Comparison of ENCODE assay signal across 19 mouse cellular contexts in the genomic region with DNA sequence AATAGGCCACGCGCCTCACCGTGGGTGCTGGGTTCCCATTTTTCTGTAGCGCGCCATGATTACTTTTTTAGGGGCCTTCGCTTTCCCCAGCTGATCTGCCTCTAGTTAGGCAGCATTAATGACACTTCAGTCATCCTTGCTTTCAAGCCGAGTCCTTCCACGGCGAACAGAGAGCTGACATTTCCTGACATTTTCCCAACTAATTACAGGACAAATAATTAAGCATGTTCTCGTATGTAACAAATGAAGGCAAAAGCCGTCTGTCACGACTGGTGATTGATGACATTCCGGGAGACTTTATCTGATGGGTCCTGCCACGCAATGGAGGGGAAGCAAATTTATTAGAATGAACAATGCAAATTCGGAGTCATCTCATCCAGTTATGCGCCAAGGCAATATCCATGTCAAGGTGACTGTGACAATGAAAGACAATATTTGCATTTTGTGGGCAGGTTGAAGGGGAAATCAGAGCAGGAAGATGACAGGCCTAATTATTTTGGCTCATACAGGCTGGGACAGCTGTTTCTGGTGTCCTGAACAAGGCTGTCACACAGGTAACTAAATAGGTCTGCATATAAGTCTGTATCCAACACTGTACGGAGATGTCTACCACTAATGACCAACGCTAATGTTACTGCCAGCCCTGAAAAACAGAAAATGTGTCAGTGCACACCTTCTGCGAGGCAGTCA.
A peak's percentile ranks its signal among the peaks of the same experiment; 100 is the strongest.
DNase-seq lines count a peak whose midpoint lies in the region; ATAC-seq and TF ChIP-seq lines count a peak whose summit lies in the region.
"Had no signal": no experiment of that assay in that cellular context is flagged by ENCODE, and none has a peak within 500 bp of the region (broad histone marks: within the 10 kb centered on the region; RNA-seq: fewer than 3 reads in every experiment).

No protein-coding gene starts in this region.

- H3K36me3 ChIP-seq in heart, postnatal 0 days (replicated peaks; ENCODE audit: control insufficient read depth, insufficient read depth, low read length): no peaks in the 10 kb centered on the region
- H3K36me3 ChIP-seq in neural tube, embryonic 14.5 days (ENCODE audit: control insufficient read depth, insufficient read depth, low read length): no peaks in the 10 kb centered on the region
- H3K36me3 ChIP-seq in hindbrain, embryonic 16.5 days (ENCODE audit: control insufficient read depth, insufficient read depth, low read length): no peaks in the 10 kb centered on the region
- H3K36me3 ChIP-seq: embryonic facial prominence, embryonic 10.5 days; limb, embryonic 12.5 days; liver, embryonic 13.5 days; neural tube, embryonic 13.5 days had no signal

- no peaks in the 10 kb centered on the region for H3K9me3 ChIP-seq in heart, postnatal 0 days (replicated peaks; ENCODE audit: control insufficient read depth, low read length)
- H3K9me3 ChIP-seq in neural tube, embryonic 14.5 days (ENCODE audit: control insufficient read depth, low read length): no peaks in the 10 kb centered on the region
- H3K9me3 ChIP-seq in hindbrain, embryonic 16.5 days (ENCODE audit: control insufficient read depth, low read length): no peaks in the 10 kb centered on the region
- H3K9me3 ChIP-seq: embryonic facial prominence, embryonic 10.5 days; limb, embryonic 12.5 days; liver, embryonic 13.5 days; neural tube, embryonic 13.5 days had no signal

- no peak overlapping the region for H3K27ac ChIP-seq in heart, postnatal 0 days (ENCODE audit: low read depth)
- H3K27ac ChIP-seq in neural tube, embryonic 14.5 days (ENCODE audit: low read depth, low read length): no peak overlapping the region
- no peak overlapping the region for H3K27ac ChIP-seq in hindbrain, embryonic 16.5 days (ENCODE audit: low read depth, low read length)
- H3K27ac ChIP-seq: embryonic facial prominence, embryonic 10.5 days; kidney, postnatal 0 days; limb, embryonic 12.5 days; liver, embryonic 13.5 days; macrophage; neural tube, embryonic 13.5 days had no signal

- no peak overlapping the region for H3K9ac ChIP-seq in heart, postnatal 0 days (replicated peaks; ENCODE audit: low read depth, low read length)
- H3K9ac ChIP-seq in neural tube, embryonic 14.5 days (replicated peaks; ENCODE audit: low read depth, low read length): no peak overlapping the region
- no peak overlapping the region for H3K9ac ChIP-seq in hindbrain, embryonic 16.5 days (ENCODE audit: low read depth, low read length)
- H3K9ac ChIP-seq: limb, embryonic 12.5 days; liver, embryonic 13.5 days; neural tube, embryonic 13.5 days had no signal

- no peak for DNase-seq in heart, postnatal 0 days (ENCODE audit: low spot score)
- DNase-seq in heart, postnatal 36 days: no peak
- no peak for DNase-seq in neural tube, embryonic 10.5 days (ENCODE audit: extremely low spot score, low spot score)
- DNase-seq in layer of hippocampus, postnatal 14 days (ENCODE audit: low spot score in 2 of 2): no peak
- no peak for DNase-seq in cerebellum, postnatal 25 days
- no peak for DNase-seq in ovary, postnatal 10 days (ENCODE audit: low spot score)
- DNase-seq: adrenal gland, postnatal 10 days; cerebellum, adult 11-12 months; gastrocnemius, postnatal 25 days; heart, postnatal 4 days; liver, embryonic 13.5 days had no signal

- H3K4me2 ChIP-seq in heart, postnatal 0 days (ENCODE audit: low read depth, low read length): 0 out of 2 replicates have a peak overlapping the region, but pooled peaks have one; percentile 31
- peak overlapping the region; percentile 16; the same call in 1 of the 2 replicates for H3K4me2 ChIP-seq in neural tube, embryonic 14.5 days (ENCODE audit: low read depth, low read length)
- peak overlapping the region; percentile 50 for H3K4me2 ChIP-seq in hindbrain, embryonic 16.5 days (ENCODE audit: low read length)
- H3K4me2 ChIP-seq: limb, embryonic 12.5 days; liver, embryonic 13.5 days had no signal

- no peak for TF ChIP-seq EP300 in heart, postnatal 0 days (IDR thresholded peaks at IDR 0.05; ENCODE audit: low read depth)

- no peak overlapping the region for H3K4me3 ChIP-seq in heart, postnatal 0 days (ENCODE audit: low read depth, low read length)
- H3K4me3 ChIP-seq in neural tube, embryonic 14.5 days (ENCODE audit: low read depth, low read length): no peak overlapping the region
- peak overlapping the region; percentile 27 for H3K4me3 ChIP-seq in hindbrain, embryonic 16.5 days (ENCODE audit: low read length)
- H3K4me3 ChIP-seq: embryonic facial prominence, embryonic 10.5 days; limb, embryonic 12.5 days; liver, embryonic 13.5 days; neural tube, embryonic 13.5 days had no signal

- H3K4me1 ChIP-seq in heart, postnatal 0 days (ENCODE audit: control insufficient read depth, insufficient read depth): no peaks in the 10 kb centered on the region
- peaks cover 10% of the 10 kb centered on the region for H3K4me1 ChIP-seq in neural tube, embryonic 14.5 days (ENCODE audit: control insufficient read depth, insufficient read depth, low read length)
- peaks cover 13% of the 10 kb centered on the region for H3K4me1 ChIP-seq in hindbrain, embryonic 16.5 days (ENCODE audit: control insufficient read depth, insufficient read depth, low read depth, low read length)
- H3K4me1 ChIP-seq: limb, embryonic 12.5 days; liver, embryonic 13.5 days had no signal

- 88% methylated on average over 19 of the region's 19 CpGs for WGBS in heart, postnatal 0 days
- WGBS in neural tube, embryonic 14.5 days: 62% methylated on average over 19 of the region's 19 CpGs
- 42% methylated on average over 19 of the region's 19 CpGs for WGBS in hindbrain, embryonic 16.5 days

- intact Hi-C loops in heart, postnatal 36 days (cut with DNase I): no loop called here

- TF ChIP-seq CTCF in heart, postnatal 0 days (IDR thresholded peaks at IDR 0.05; ENCODE audit: low read depth): no peak

- no peak for ATAC-seq in heart, postnatal 0 days (ENCODE audit: insufficient read depth, low read depth)
- no peak for ATAC-seq in neural tube, embryonic 14.5 days (ENCODE audit: low read depth)
- 0 out of 2 replicates have a peak, but pooled peaks have one; percentile 25 for ATAC-seq in hindbrain, embryonic 16.5 days
- ATAC-seq: intestine, postnatal 0 days had no signal

- peaks cover 10% of the 10 kb centered on the region; the same call in 1 of the 2 replicates for H3K27me3 ChIP-seq in heart, postnatal 0 days (ENCODE audit: control insufficient read depth, insufficient read depth, low read length)
- H3K27me3 ChIP-seq in neural tube, embryonic 14.5 days (ENCODE audit: control insufficient read depth, insufficient read depth, low read length): peaks cover 1% of the 10 kb centered on the region; the same call in 1 of the 2 replicates
- peaks cover 13% of the 10 kb centered on the region for H3K27me3 ChIP-seq in hindbrain, embryonic 16.5 days (replicated peaks; ENCODE audit: control insufficient read depth, insufficient read depth, low read length)
- H3K27me3 ChIP-seq: liver, embryonic 13.5 days had no signal
